Mouse (Mus musculus) gastrocnemius, postnatal 4 days (tissue): ENCODE measurements around the gene Carnmt1. TPM values are rescaled to one million over a fixed set of nuclear protein-coding genes. Genes with fewer than 3 reads are reported as not detected.
A peak's percentile ranks its signal among the peaks of the same experiment; 100 is the strongest.

Experiments
- DNase-seq, 2 experiments: peaks; one replicate each; pipeline ENCODE4 v3.0.0; 2021 to 2022; ENCODE audit warnings: low spot score in 2 of 2, mixed read lengths in 2 of 2
- total RNA-seq, 2 experiments: library from RNA; stranded (reverse); gene quantifications; 2 replicates each; pipeline ENCODE4 v1.2.3; 2021

Carnmt1 gene
- total RNA-seq, 2 experiments from 2014 or later: 27.7 to 28.0 TPM

DNA sequence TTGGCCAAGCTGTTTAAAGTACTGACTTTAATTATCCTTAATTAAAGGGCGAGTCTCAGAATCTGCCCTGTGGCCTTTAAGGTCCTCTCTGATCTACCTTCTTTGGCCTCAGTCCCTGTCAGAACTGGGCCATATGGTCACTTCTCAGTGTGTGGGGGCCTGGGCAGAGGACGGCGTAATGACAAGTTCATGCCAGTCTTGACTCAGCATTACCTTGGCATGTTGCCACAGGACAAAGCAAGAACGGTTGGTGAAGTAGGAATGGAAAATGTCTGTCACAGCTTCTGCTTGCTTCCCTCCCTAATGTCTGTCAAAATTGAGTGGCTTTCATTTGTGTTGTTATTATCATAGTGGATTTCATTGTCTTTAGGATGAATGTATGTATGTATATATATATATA, 18.0 kb upstream of the Carnmt1 start:
- no peak for DNase-seq

- no peak for DNase-seq
Measured at GRCm38 (mm10) chr19:18653058-18653457, 17.5 kb upstream of the Carnmt1 start.

DNA sequence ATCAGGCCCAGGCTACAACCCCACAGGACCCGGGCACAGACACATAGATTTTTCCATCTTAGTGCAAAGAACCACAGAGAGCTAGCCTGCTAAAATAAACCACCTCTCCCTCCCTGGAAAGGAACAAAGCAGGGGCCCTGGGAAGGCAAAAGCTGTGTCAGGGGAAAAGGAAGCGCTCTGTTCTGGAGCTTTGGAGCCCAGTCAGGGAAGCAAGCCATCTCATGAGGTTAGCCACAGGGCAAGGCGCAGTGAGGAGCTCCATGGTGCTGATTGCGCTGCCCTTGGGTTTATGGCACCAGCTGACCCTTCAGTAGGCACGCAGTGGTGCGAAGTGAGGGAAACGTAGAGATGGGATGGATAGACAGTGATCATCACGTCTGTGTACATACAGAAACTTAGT, 16.2 kb upstream of the Carnmt1 start:
- no peak for DNase-seq

- no peak for DNase-seq
Measured at GRCm38 (mm10) chr19:18654984-18655383, 15.6 kb upstream of the Carnmt1 start.

DNA sequence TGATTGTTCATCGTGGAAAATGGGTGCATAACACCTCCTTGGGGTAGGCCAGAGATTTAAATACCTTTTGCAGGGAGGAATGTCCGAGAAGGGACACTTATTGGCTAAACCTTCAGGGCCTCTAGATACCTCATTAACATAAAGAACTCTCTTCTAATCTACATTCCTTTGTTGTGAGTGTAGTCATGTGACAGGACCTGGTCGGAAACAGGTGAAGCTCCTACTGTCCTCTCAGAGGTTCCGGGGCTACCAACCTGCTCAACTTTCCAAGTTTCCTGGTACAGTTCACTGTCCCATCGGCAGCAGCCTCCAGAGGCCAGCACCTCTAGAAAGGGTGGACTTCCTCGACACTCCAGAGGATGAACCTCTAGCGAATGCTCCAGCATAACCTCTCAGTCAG, 14.6 kb upstream of the Carnmt1 start:
- DNase-seq: no peak

GRCm38 (mm10) chr19:18658473-18658872, 12.1 kb upstream of the Carnmt1 start:
- no peak for DNase-seq

GRCm38 (mm10) chr19:18659349-18659748, 11.2 kb upstream of the Carnmt1 start:
- DNase-seq: no peak

DNA sequence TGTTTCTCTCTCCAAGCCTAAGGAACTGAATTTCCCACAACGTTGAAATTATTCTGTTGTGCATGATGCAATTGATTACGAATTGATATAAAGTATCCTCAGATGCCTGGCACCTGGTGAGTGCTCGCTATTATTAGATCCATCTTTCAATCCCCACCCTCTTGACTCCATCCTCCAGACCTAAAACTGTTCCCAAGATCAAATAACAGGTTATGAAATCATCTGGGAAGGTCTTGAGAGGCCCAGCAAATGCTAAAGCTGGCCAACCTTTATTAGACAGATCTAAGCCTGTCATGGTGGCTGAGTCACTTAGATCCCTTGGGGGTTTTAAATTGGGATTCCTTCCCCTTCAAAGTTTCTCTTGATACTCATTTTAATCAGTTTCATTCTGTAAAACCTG, 10.1 kb upstream of the Carnmt1 start:
- DNase-seq: no peak

GRCm38 (mm10) chr19:18661683-18662082, 8.9 kb upstream of the Carnmt1 start:
- DNase-seq: no peak

DNA sequence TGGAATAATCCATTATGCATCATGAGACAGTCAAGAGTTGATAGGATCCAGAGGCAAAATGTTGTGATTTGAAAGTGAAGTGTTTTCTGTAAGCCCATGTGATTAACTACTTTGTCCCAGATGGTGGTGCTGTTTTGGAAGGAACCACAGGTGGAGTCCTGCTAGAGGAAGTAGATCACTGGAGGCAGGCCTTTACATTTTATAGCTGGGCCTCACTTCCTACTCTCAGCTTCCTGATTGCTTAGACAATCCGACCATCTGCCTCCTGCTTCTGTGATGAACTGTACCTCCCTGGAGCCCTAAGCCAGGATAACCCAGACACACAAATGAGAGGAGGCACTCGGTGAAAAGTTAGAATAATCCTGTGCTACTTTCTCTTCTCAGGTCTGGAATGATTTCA, 6.7 kb upstream of the Carnmt1 start:
- no peak for DNase-seq

GRCm38 (mm10) chr19:18666966-18667365, 3.6 kb upstream of the Carnmt1 start:
- no peak for DNase-seq

DNA sequence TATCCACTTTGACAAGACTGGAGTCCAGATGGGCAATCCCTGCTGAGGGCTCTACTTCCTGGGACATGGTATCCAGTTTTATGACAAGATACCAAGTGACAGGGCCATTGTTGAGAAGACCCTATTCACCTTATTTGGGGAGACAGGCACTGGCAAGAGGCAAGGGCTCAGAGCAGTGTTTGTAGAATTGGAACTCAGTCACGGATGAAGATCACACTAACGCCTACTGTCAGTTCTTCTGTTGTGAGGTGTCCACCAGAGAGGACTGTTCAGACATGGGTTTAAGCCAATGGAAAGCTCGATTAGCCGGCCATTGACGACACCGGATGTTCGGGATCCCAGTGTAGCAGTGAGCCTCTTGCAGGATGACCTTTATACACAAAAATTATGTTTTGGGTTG, 1.0 kb upstream of the Carnmt1 start:
- DNase-seq: no peak

DNA sequence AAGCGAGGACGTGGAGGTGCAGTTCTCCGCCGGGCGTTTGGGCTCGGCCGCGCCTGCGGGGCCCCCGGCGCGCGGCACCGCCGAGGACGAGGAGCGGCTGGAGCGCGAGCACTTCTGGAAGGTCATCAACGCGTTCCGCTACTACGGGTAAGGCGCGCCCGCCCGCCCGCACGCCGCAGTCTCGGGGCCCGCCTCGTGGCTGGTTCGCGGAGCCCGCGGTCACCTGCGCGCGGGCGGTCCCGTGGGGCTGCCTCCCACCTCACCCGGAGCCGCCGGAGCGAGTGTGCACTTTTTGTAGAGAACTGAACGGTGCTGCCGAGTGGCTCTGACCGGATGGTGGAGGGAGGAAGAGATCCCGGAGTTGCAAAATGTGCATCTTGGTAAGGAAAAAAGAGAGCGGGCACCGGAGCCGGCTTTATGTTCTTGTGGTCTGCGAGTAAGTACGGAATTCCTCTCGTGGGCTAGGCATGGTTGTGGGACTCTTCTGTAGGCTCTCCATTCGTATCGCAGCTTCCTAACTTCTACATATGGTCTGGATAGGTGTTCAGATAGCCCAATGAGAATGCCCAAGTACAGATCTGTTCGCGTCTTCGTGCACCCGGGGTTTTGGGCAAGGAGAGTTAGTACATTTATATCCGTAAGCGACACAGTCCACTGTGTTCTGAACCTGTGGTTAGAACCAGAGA, 635 bp downstream of the Carnmt1 start:
- peak; percentile 46 to 48 for DNase-seq

GRCm38 (mm10) chr19:18672498-18672897, 1.9 kb downstream of the Carnmt1 start:
- DNase-seq: no peak

DNA sequence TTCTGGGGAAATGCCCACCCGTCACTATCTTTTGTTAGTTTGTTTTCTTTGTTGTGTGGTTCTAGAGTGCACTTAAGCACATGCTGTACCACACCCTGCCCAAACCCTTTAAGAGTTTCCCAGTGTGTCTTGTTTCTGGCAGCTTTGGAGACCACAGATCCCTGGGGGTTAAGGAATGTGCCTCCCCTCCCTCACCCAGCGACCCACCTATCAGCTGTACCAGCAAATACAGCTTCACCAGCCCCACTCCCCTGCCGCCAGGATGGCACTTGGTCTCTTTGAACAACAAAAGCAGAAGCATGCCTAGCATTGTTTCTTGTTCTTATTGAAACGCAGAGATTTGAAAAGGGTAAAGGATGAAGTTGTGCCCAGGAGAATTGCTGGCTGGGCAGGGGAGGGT, 2.6 kb downstream of the Carnmt1 start:
- no peak for DNase-seq

GRCm38 (mm10) chr19:18682142-18682541, 11.6 kb downstream of the Carnmt1 start:
- DNase-seq: no peak

- DNase-seq: peak in 1 of 2 experiments; percentile 23
Measured at GRCm38 (mm10) chr19:18687556-18687955, 17.0 kb downstream of the Carnmt1 start.

DNA sequence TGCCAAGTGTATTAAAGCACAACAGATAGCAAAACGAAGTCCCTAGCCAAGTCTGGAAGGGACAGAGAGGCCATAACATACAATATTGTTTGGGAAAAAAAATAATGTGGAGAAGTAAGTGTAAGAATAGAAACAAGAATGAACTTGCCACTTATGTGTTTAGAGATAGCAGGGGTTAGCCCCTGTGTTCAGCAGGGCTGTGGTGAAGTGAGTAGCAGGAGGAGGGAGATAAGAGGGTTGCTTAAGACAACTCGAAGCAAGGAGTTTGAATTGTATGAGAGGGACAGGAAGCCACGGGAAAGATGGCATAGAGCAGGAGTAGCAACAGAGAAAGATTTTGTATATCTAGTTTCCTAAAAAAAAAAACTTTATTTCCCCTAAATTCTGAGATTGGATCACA, 21.6 kb downstream of the Carnmt1 start:
- DNase-seq: no peak

DNA sequence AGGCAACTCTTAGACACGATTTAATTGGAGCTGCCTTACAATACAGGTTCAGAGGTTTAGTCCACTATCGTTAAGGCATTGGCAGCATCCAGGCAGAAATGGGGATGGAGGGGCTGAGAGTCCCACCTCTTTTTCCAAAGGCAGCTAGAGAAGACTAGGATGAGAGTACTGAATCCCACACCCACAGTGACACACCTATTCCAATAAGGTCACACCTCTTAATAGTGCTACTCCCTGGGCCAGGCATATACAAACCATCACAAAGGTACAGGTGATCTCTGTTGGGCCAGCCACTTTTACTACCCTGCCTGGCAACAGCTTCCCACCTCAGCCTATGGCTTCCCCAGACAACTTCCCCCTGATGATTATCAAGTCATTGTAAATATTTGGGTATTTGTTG, 22.2 kb downstream of the Carnmt1 start:
- no peak for DNase-seq

- DNase-seq: no peak
Measured at GRCm38 (mm10) chr19:18695116-18695515, 24.6 kb downstream of the Carnmt1 start.

DNA sequence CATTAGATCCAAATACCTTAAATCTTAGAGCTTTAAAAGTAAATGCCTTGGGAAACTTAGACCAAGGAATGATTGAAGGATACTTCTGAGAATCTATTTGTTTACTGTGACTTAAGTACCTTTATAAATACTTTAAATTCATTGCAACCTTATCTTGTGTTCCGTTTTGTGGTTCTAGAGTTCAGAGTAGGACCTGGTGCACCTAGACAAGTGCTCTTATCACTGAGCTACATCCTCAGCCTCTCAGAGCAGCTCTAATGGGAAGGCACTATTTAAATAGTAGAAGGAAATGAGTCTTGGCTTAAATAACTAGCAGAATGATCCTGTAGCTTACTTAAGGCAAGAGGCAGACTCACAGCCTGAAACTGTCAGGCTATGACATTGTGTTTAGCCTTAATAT, 25.0 kb downstream of the Carnmt1 start:
- no peak for DNase-seq

GRCm38 (mm10) chr19:18708101-18708500, 37.5 kb downstream of the Carnmt1 start:
- DNase-seq: no peak

DNA sequence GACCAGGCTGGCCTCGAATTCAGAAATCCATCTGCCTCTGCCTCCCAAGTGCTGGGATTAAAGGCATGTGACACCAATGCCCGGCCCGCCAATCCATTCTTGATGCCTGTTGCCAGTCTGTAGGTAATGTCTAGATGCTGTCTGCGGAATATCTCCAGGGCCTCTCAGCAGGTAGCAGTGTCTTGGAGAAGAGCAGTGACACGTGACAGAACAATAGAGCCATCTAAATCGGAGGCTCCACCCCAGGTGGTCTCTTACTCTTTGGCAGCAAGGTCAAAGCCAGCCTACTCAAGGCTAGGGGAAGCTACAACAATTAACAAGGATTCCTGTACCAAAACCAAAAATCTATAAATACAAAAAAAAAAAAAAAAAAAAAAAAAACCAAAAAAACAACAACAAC, 40.3 kb downstream of the Carnmt1 start:
- no peak for DNase-seq

DNA sequence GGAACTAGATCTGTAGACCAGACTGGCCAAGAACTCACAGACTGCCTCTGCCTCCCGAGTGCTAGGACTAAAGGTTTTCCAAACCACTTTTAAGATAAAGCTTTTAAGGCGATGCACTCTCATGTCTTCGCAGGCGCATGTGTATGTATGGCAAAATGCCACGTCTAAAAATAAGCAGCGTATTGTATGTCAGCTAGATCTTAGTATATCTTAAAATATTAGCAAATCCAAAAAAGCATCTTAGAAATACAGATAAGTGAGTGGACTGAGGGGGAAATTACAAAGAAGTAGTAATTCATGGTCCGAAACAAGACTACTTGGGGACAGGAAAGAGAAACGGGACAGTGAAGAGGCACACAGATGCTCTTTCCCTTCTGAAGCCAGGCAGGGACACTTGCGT, 41.0 kb downstream of the Carnmt1 start:
- DNase-seq: no peak
